Mouse (Mus musculus) embryonic facial prominence, embryonic 14.5 days (tissue): ENCODE measurements around the gene Prdm16. TPM values are rescaled to one million over a fixed set of nuclear protein-coding genes. Genes with fewer than 3 reads are reported as not detected.

Experiments used
- ATAC-seq: fragments of 200-750 bp; cut with Nextera tagmentation; 2 replicates; pipeline ENCODE4 v1.8.0; 2017; ENCODE audit warnings: low read depth, moderate number of reproducible peaks, moderate TSS enrichment
- DNase-seq: peaks from one replicate; pipeline ENCODE4 v3.0.0-alpha.2; 2015; ENCODE audit warnings: low spot score
- H3K27ac ChIP-seq: fragments of 300-500 bp; sonication (generic); replicated peaks from 2 replicates; pipeline ENCODE4 v1.5.1; 2014; ENCODE audit warnings: low read depth, mild to moderate bottlenecking, low read length, moderate library complexity
- H3K27me3 ChIP-seq: fragments of 300-500 bp; sonication (generic); replicated peaks from 2 replicates; pipeline ENCODE4 v1.6.1; 2014; ENCODE audit warnings: low read length; ENCODE audit not compliant: control insufficient read depth, insufficient read depth
- H3K36me3 ChIP-seq: fragments of 300-500 bp; sonication (generic); 2 replicates; pipeline ENCODE4 v1.6.1; 2014; ENCODE audit warnings: low read length, mixed read lengths; ENCODE audit not compliant: control insufficient read depth, insufficient read depth
- H3K4me1 ChIP-seq: fragments of 300-500 bp; sonication (generic); 2 replicates; pipeline ENCODE4 v1.6.1; 2014; ENCODE audit warnings: antibody characterized with exemption, low read length; ENCODE audit not compliant: control insufficient read depth, insufficient read depth
- H3K4me2 ChIP-seq: fragments of 300-500 bp; sonication (generic); 2 replicates; pipeline ENCODE4 v1.6.1; 2014; ENCODE audit warnings: low read depth, mild to moderate bottlenecking, low read length, moderate library complexity, mixed read lengths
- H3K4me3 ChIP-seq: fragments of 300-500 bp; sonication (generic); 2 replicates; pipeline ENCODE4 v1.5.1; 2014; ENCODE audit warnings: low read depth, mild to moderate bottlenecking, low read length
- H3K9ac ChIP-seq: fragments of 300-500 bp; sonication (generic); 2 replicates; pipeline ENCODE4 v1.6.1; 2014; ENCODE audit warnings: low read depth, mild to moderate bottlenecking, low read length, moderate library complexity, mixed read lengths
- H3K9me3 ChIP-seq: fragments of 300-500 bp; sonication (generic); 2 replicates; pipeline ENCODE4 v1.6.1; 2016; ENCODE audit warnings: low read length; ENCODE audit not compliant: control insufficient read depth
- WGBS: fragments of 180-500 bp; shearing (Covaris S2); extraction: QIAGEN DNeasy Blood & Tissue Kit; methylation state at CpG from one replicate; pipeline ENCODE4 v1.1.7; 2014; 5-methylcytosine and 5-hydroxymethylcytosine counted together
- polyA plus RNA-seq: library from polyadenylated mRNA; unstranded; fragments of >200 nt; fragmentation: Nextera tagmentation; extraction: Ambion mirVana; gene quantifications from 2 replicates; pipeline ENCODE4 v1.2.1, GENCODE M21; 2014

Prdm16 gene
- polyA plus RNA-seq, 1 experiment from 2014 or later, result 12.7 TPM

DNA sequence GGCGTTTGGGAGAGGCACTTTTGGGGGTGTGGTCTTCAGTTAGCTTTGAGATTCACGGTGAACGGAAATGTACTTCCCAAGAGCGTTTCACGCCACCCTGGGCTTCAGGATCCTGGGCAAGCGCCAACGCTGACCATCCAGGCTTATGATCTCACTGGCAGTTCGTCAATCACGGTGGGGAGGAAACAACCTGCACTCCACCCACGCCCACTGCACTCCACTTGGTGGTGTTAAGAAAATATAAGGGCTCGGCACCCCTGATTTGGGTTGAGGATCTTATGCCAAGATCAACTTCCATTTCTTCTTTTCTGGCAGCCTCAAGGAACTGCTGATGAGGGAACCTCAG, 323.1 kb downstream of the Prdm16 start:
- Histone ChIP-seq H3K4me3 (no peak overlapping the region), H3K27me3 (no peaks in the 10 kb centered on the region), H3K36me3 (no peaks in the 10 kb centered on the region; the same call in 1 of the 2 replicates), H3K27ac (peak overlapping the region; percentile 28; the same call in 1 of the 2 replicates), H3K9me3 (no peaks in the 10 kb centered on the region), H3K4me1 (no peaks in the 10 kb centered on the region), H3K4me2 (no peak overlapping the region), H3K9ac (no peak overlapping the region)
- ATAC-seq (no peak), DNase-seq (no peak)
- 65% methylated on average over 11 of the region's 11 CpGs for WGBS

DNA sequence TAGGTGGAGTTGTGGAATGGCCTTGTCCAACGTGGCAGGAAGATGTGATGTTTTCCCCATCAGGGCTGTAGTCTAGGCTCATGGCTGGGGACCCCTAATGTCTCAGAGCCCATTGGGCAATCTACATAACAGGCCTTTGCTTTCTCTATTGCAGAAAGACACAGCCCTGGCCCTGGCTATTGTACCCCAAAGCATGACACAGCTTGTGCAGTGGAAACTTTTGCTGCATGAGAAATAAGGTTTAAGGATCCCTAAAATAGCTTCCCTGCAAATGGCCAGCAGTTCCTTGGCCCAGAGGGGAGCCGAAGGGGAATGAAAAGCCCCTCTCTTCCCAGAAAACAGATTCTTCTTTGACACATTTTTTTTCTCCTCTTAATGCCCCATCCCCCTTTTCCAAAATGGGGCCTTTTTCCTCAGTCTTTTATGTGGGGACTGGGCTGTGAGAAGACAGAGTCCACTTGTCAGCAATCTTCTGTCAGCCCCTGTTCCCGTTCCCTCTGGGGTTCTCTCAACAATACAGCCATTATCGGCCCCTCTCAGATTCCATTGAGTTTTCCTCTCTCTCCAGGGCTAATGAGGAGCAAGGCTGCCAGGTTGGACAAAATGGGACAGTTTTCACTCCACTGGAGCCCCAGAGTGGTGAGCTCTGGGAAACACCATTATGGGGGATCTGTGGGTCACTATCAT, 323.6 kb downstream of the Prdm16 start:
- H3K36me3 ChIP-seq, result no peaks in the 10 kb centered on the region
- no peak overlapping the region for H3K4me3 ChIP-seq
- peak overlapping the region; percentile 77 for H3K27ac ChIP-seq
- no peaks in the 10 kb centered on the region for H3K9me3 ChIP-seq
- no peak overlapping the region for H3K4me2 ChIP-seq
- WGBS, result 26% methylated on average over 4 of the region's 4 CpGs
- H3K4me1 ChIP-seq, result no peaks in the 10 kb centered on the region
- ATAC-seq (peak; percentile 73), DNase-seq (peak; percentile 51)
- H3K9ac ChIP-seq, result no peak overlapping the region
- H3K27me3 ChIP-seq, result no peaks in the 10 kb centered on the region

DNA sequence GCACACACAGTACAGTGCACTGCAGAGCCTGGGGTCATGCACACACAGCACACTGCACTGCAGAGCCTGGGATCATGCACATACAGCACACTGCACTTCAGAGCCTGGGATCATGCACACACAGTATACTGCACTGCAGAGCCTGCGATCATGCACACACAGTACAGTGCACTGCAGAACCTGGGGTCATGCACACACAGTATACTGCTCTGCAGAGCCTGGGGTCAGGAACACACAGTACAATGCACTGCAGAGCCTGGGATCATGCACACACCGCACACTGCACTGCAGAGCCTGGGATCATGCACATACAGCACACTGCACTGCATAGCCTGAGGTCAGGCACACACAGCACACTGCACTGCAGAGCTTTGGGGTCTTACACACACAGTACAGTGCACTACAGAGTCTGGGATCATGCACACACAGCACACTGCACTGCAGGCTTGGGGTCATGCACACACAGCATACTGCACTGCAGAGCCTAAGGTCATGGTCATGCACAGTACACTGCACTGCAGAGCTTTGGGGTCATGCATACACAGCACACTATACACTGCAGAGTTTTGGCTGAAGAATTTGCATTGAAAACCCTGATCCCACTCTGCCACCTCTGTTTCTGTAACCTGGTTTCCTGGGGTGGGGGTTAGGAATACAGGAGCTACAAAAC, 324.4 kb downstream of the Prdm16 start:
- no peak overlapping the region for H3K4me2 ChIP-seq
- H3K27ac ChIP-seq, result peak overlapping the region; percentile 77
- no peaks in the 10 kb centered on the region for H3K27me3 ChIP-seq
- no peak for DNase-seq
- no peaks in the 10 kb centered on the region for H3K36me3 ChIP-seq
- no peaks in the 10 kb centered on the region for H3K4me1 ChIP-seq
- no peak overlapping the region for H3K4me3 ChIP-seq
- no peaks in the 10 kb centered on the region for H3K9me3 ChIP-seq
- H3K9ac ChIP-seq, result no peak overlapping the region
- WGBS, result 83% methylated on average over 2 of the region's 2 CpGs
- 0 out of 2 replicates have a peak, but pooled peaks have one; percentile 9 for ATAC-seq

DNA sequence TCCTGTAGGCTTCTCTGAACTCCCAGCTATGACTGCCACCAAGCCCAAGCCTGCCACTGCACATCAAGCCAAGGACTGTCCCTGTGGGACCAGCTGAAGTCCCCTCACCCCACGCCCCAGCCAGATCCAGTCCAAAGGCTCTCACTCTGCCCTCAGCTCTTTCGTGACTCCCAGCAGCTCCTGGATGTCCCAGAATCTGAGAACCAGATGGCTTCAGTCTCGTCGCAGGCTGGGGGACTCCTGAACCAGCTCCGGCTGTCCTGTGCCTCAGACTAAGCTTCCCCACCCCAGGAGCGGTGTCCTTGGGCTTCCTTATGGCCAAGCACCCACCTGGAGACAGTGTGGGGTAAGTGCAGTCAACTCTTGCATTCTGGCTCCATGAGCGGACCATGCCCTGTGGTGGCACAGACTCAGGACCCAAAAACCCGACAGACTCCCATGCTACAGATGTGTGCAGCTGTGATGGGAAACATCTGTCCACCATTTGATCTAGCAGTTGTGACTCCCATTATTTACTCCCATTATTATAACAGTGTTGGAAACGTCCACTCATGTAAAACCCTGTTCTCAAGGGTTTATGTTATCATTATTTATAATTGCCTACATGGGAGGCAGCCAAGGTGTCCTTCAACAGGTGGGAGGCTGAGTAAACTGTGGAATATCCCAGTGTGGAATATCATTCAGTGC, 326.0 kb downstream of the Prdm16 start:
- ATAC-seq (no peak), DNase-seq (no peak)
- Histone ChIP-seq H3K27ac (no peak overlapping the region), H3K27me3 (no peaks in the 10 kb centered on the region), H3K36me3 (no peaks in the 10 kb centered on the region), H3K4me3 (no peak overlapping the region), H3K9me3 (no peaks in the 10 kb centered on the region), H3K4me2 (no peak overlapping the region), H3K9ac (no peak overlapping the region), H3K4me1 (no peaks in the 10 kb centered on the region)
- WGBS, result 68% methylated on average over 9 of the region's 9 CpGs

DNA sequence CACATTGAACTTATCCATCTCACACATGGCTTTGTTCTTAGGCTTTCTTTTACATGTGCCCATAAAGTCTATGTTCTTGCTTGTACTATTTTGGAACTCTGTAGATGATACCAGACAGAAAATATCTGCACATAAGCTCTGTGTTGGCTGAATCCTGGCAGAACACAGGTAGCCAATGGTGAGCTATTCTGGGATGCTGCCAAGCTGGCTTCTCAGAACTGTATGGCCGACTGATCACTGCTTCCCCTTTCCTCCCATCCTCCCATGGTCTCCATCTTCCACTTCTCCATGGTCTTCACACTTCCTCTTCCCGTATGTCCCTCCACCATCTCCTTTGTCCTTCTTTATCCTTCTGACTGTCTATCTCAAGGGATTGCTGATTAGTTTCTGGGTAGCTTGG, 327.5 kb downstream of the Prdm16 start:
- 86% methylated on average over 2 of the region's 2 CpGs for WGBS

DNA sequence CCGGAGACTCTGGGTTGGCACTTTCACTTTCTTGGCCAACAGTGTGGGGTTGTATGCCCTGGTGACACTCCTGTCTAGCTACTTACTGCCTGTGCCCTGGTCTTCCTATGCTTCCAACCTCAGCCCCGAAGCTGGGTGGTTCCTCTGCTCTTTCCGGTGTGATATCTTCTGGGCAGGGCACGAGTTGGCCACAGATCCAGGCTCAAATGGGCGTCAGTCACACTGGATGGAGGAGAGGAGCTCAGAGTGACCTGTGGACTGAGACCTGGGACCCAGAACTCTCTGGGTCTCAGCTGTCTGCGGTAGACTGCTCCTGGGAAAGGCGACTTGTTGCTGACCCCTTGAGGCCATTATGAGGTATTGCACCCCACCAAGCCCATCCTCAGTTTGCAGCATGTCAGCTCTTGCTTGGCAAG, 335.2 kb downstream of the Prdm16 start, which contains the start of gene Arhgef16:
Gene Arhgef16, minus strand, starts transcription at position 211 of the 416 bp plus-strand sequence.
- H3K9me3 ChIP-seq, result no peaks in the 10 kb centered on the region
- no peak within 1 kb of the TSS for H3K9ac ChIP-seq
- DNase-seq (peak; percentile 60), ATAC-seq (0 out of 2 replicates have a peak, but pooled peaks have one; percentile 34)
- no peaks in the 10 kb centered on the region for H3K36me3 ChIP-seq
- peaks cover 24% of the 10 kb centered on the region for H3K27me3 ChIP-seq
- no peak within 1 kb of the TSS for H3K27ac ChIP-seq
- no peak within 1 kb of the TSS for H3K4me2 ChIP-seq
- 23% methylated on average over 7 of the region's 7 CpGs for WGBS
- no peak within 1 kb of the TSS for H3K4me3 ChIP-seq
- 0 out of 2 replicates have a peak, but pooled peaks cover 4% of the 10 kb centered on the region for H3K4me1 ChIP-seq

More for the DNA sequence above, 327.5 kb downstream of the Prdm16 start:
- ATAC-seq, result no peak
- Histone ChIP-seq H3K4me1 (no peaks in the 10 kb centered on the region), H3K9me3 (no peaks in the 10 kb centered on the region), H3K4me2 (no peak overlapping the region), H3K27me3 (no peaks in the 10 kb centered on the region), H3K27ac (no peak overlapping the region), H3K4me3 (no peak overlapping the region), H3K36me3 (no peaks in the 10 kb centered on the region), H3K9ac (no peak overlapping the region)
- DNase-seq, result no peak

DNA sequence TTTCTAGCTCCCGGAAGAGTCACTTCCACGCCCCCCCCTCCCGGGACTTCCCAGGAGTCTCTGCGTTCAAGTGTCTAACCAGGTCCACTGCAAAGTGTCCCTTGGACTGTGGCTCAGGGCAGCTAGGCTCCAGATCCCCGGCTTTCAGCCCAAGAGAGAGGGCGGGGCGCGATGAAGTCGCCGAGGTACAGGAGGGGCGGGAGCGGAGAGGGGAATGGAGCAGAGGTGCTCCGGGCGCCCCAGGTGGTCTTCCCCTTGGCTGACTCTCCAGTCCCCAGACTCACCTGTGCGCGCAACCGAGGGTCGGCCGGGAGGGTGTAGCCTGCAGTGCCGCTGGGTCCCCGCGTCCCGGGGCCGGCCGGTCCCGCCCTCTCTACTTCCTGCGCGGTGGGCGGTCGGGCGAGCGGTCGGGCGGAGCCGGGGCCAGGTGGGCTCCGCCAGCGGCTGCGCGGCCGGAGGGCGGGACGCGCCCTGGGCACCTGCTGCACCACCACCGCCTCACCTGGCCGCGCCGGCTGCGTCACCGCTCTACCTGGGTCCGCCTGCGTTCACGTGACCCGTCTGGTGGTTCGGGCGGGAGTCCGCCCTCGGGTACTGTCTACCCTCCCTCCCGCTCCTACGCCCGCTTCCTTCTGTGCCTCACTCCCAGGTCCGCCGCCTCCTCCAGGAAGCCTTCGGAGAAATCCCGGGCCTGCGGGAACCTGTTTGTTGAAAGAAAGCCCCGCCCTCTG, 337.0 kb downstream of the Prdm16 start:
- Histone ChIP-seq H3K9me3 (no peaks in the 10 kb centered on the region), H3K4me3 (peak overlapping the region; percentile 51), H3K4me1 (0 out of 2 replicates have a peak, but pooled peaks cover 4% of the 10 kb centered on the region), H3K27me3 (peaks cover 24% of the 10 kb centered on the region), H3K36me3 (no peaks in the 10 kb centered on the region), H3K27ac (no peak overlapping the region), H3K9ac (peak overlapping the region; percentile 58), H3K4me2 (peak overlapping the region; percentile 92)
- ATAC-seq (peak; percentile 80), DNase-seq (peak; percentile 60)
- under 1% methylated on average over 36 of the region's 66 CpGs for WGBS

DNA sequence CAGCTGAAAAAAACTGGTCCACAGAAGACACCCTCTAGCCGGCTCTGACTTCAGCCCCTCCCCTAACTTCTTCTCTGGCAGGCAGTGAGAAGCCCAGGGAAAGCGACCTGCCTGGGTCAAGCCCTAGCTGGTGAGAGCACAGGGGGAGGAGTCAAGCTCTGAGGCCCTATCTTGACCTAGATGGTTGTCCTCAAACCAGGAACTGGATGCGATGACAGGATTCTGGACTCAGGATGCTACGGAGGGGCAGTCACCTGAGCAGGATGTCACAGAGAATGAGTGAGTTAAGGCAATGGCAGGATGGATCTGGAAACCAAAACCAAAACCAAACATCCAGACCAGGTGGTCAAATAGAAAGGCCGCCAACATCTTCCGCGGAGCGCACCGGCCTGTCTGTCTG, 338.9 kb downstream of the Prdm16 start:
- no peak overlapping the region for H3K27ac ChIP-seq
- ATAC-seq (no peak), DNase-seq (no peak)
- WGBS, result 34% methylated on average over 9 of the region's 9 CpGs
- H3K9me3 ChIP-seq, result no peaks in the 10 kb centered on the region
- no peak overlapping the region for H3K4me2 ChIP-seq
- H3K9ac ChIP-seq, result no peak overlapping the region
- peaks cover 16% of the 10 kb centered on the region for H3K4me1 ChIP-seq
- no peak overlapping the region for H3K4me3 ChIP-seq
- peaks cover 24% of the 10 kb centered on the region for H3K27me3 ChIP-seq
- H3K36me3 ChIP-seq, result no peaks in the 10 kb centered on the region
